Mouse (Mus musculus): ENCODE data around the gene Gm15217. TPM values are rescaled to one million over a fixed set of nuclear protein-coding genes. Genes with fewer than 3 reads are reported as not detected.
A peak's percentile ranks its signal among the peaks of the same experiment; 100 is the strongest.

The Gm15217 gene
- polyA plus RNA-seq, 2 experiments: not detected

- peaks cover 6% of the 10 kb centered on the region for H3K4me1 ChIP-seq (ENCODE audit: control insufficient read depth, insufficient read depth, low read length)
- H3K9me3 ChIP-seq (ENCODE audit: control insufficient read depth, low read length): no peaks in the 10 kb centered on the region
- H3K4me3 ChIP-seq (replicated peaks; ENCODE audit: low read length): no peak overlapping the region
- ATAC-seq (ENCODE audit: low FRiP score, low read depth) (no peak), DNase-seq (ENCODE audit: low spot score) (no peak)
- H3K4me2 ChIP-seq (replicated peaks; ENCODE audit: low read depth, low read length, severe bottlenecking): no peak overlapping the region
- WGBS: 43% methylated on average over 8 of the region's 8 CpGs
- H3K27me3 ChIP-seq (ENCODE audit: control insufficient read depth, insufficient read depth, low read length): no peaks in the 10 kb centered on the region
- H3K9ac ChIP-seq (ENCODE audit: low read depth, low read length, severe bottlenecking): no peak overlapping the region
- H3K27ac ChIP-seq (replicated peaks; ENCODE audit: low read depth, low read length): no peak overlapping the region
- H3K36me3 ChIP-seq (ENCODE audit: control insufficient read depth, insufficient read depth, low read length): no peaks in the 10 kb centered on the region
- TF ChIP-seq POLR2A (IDR thresholded peaks at IDR 0.05; ENCODE audit: borderline replicate concordance, extremely low read depth, insufficient read depth, insufficient read length): no peak
Measured at GRCm38 (mm10) chr14:46357696-46358095, 21.5 kb upstream of the Gm15217 start.

- DNase-seq (ENCODE audit: low spot score) (no peak), ATAC-seq (ENCODE audit: low FRiP score, low read depth) (no peak)
- H3K4me2 ChIP-seq (replicated peaks; ENCODE audit: low read depth, low read length, severe bottlenecking): no peak overlapping the region
- H3K9ac ChIP-seq (ENCODE audit: low read depth, low read length, severe bottlenecking): no peak overlapping the region
- H3K36me3 ChIP-seq (ENCODE audit: control insufficient read depth, insufficient read depth, low read length): no peaks in the 10 kb centered on the region
- H3K4me3 ChIP-seq (replicated peaks; ENCODE audit: low read length): no peak overlapping the region
- TF ChIP-seq POLR2A (IDR thresholded peaks at IDR 0.05; ENCODE audit: borderline replicate concordance, extremely low read depth, insufficient read depth, insufficient read length): no peak
- WGBS: 39% methylated on average over 10 of the region's 10 CpGs
- H3K27ac ChIP-seq (replicated peaks; ENCODE audit: low read depth, low read length): no peak overlapping the region
- H3K9me3 ChIP-seq (ENCODE audit: control insufficient read depth, low read length): no peaks in the 10 kb centered on the region
- no peaks in the 10 kb centered on the region for H3K27me3 ChIP-seq (ENCODE audit: control insufficient read depth, insufficient read depth, low read length)
- 0 out of 2 replicates have a peak, but pooled peaks cover 4% of the 10 kb centered on the region for H3K4me1 ChIP-seq (ENCODE audit: control insufficient read depth, insufficient read depth, low read length)
Measured at GRCm38 (mm10) chr14:46363209-46363608, 16.0 kb upstream of the Gm15217 start.

GRCm38 (mm10) chr14:46372452-46372851 is 6.8 kb upstream of the Gm15217 start:
- no peaks in the 10 kb centered on the region for H3K4me1 ChIP-seq (ENCODE audit: control insufficient read depth, insufficient read depth, low read length)
- H3K4me3 ChIP-seq (replicated peaks; ENCODE audit: low read length): no peak overlapping the region
- H3K36me3 ChIP-seq (ENCODE audit: control insufficient read depth, insufficient read depth, low read length): no peaks in the 10 kb centered on the region
- ATAC-seq (ENCODE audit: low FRiP score, low read depth) (no peak), DNase-seq (ENCODE audit: low spot score) (no peak)
- no peak overlapping the region for H3K4me2 ChIP-seq (replicated peaks; ENCODE audit: low read depth, low read length, severe bottlenecking)
- no peak overlapping the region for H3K27ac ChIP-seq (replicated peaks; ENCODE audit: low read depth, low read length)
- H3K27me3 ChIP-seq (ENCODE audit: control insufficient read depth, insufficient read depth, low read length): no peaks in the 10 kb centered on the region
- H3K9me3 ChIP-seq (ENCODE audit: control insufficient read depth, low read length): no peaks in the 10 kb centered on the region
- no peak for TF ChIP-seq POLR2A (IDR thresholded peaks at IDR 0.05; ENCODE audit: borderline replicate concordance, extremely low read depth, insufficient read depth, insufficient read length)
- WGBS: 17% methylated on average over 9 of the region's 9 CpGs
- H3K9ac ChIP-seq (ENCODE audit: low read depth, low read length, severe bottlenecking): no peak overlapping the region

- DNase-seq (ENCODE audit: low spot score): no peak
- H3K4me3 ChIP-seq (replicated peaks; ENCODE audit: low read length): no peak overlapping the region
- H3K4me1 ChIP-seq (ENCODE audit: control insufficient read depth, insufficient read depth, low read length): peaks cover 14% of the 10 kb centered on the region
- no peaks in the 10 kb centered on the region for H3K36me3 ChIP-seq (ENCODE audit: control insufficient read depth, insufficient read depth, low read length)
- H3K4me2 ChIP-seq (replicated peaks; ENCODE audit: low read depth, low read length, severe bottlenecking): no peak overlapping the region
- 76% methylated on average over 5 of the region's 5 CpGs for WGBS
- no peaks in the 10 kb centered on the region for H3K27me3 ChIP-seq (ENCODE audit: control insufficient read depth, insufficient read depth, low read length)
- no peak overlapping the region for H3K9ac ChIP-seq (ENCODE audit: low read depth, low read length, severe bottlenecking)
- ATAC-seq (ENCODE audit: low FRiP score, low read depth): no peak
- H3K9me3 ChIP-seq (ENCODE audit: control insufficient read depth, low read length): no peaks in the 10 kb centered on the region
- H3K27ac ChIP-seq (replicated peaks; ENCODE audit: low read depth, low read length): no peak overlapping the region
- no peak for TF ChIP-seq POLR2A (IDR thresholded peaks at IDR 0.05; ENCODE audit: borderline replicate concordance, extremely low read depth, insufficient read depth, insufficient read length)
Measured at GRCm38 (mm10) chr14:46375796-46376195, 3.4 kb upstream of the Gm15217 start.

- H3K27ac ChIP-seq (replicated peaks; ENCODE audit: low read depth, low read length): 0 out of 2 replicates have a peak overlapping the region, but pooled peaks have one; percentile 9
- 3% methylated on average over 24 of the region's 31 CpGs for WGBS
- TF ChIP-seq POLR2A (IDR thresholded peaks at IDR 0.05; ENCODE audit: borderline replicate concordance, extremely low read depth, insufficient read depth, insufficient read length): no peak
- H3K4me3 ChIP-seq (replicated peaks; ENCODE audit: low read length): peak overlapping the region; percentile 22
- peak overlapping the region; percentile 57 for H3K4me2 ChIP-seq (replicated peaks; ENCODE audit: low read depth, low read length, severe bottlenecking)
- peaks cover 35% of the 10 kb centered on the region for H3K4me1 ChIP-seq (ENCODE audit: control insufficient read depth, insufficient read depth, low read length)
- 0 out of 2 replicates have a peak overlapping the region, but pooled peaks have one; percentile 18 for H3K9ac ChIP-seq (ENCODE audit: low read depth, low read length, severe bottlenecking)
- H3K27me3 ChIP-seq (ENCODE audit: control insufficient read depth, insufficient read depth, low read length): no peaks in the 10 kb centered on the region
- DNase-seq (ENCODE audit: low spot score) (peak; percentile 50), ATAC-seq (ENCODE audit: low FRiP score, low read depth) (peak; percentile 58)
- peaks cover 8% of the 10 kb centered on the region for H3K36me3 ChIP-seq (ENCODE audit: control insufficient read depth, insufficient read depth, low read length)
- no peaks in the 10 kb centered on the region for H3K9me3 ChIP-seq (ENCODE audit: control insufficient read depth, low read length)
Measured at GRCm38 (mm10) chr14:46380286-46380721, 1.1 kb downstream of the Gm15217 start.
